Mouse (Mus musculus) kidney, embryonic 15.5 days (tissue): ENCODE measurements around the gene Mmel1. TPM values are rescaled to one million over a fixed set of nuclear protein-coding genes. Genes with fewer than 3 reads are reported as not detected.

Experiments used
- polyA plus RNA-seq: library from polyadenylated mRNA; unstranded; fragments of >200 nt; fragmentation: Nextera tagmentation; extraction: Ambion mirVana; gene quantifications from 2 replicates; pipeline ENCODE4 v1.2.1, GENCODE M21; 2015

Mmel1 gene
- polyA plus RNA-seq, 1 experiment from 2014 or later, result 0.42 TPM

Other genes starting within 250 kb of the Mmel1 start
- gene Prdm16, start 232.7 kb upstream of the Mmel1 start, polyA plus RNA-seq, result 22.0 and 22.1 TPM in 2 replicates
- gene Actrt2, start 201.7 kb upstream of the Mmel1 start, polyA plus RNA-seq, result not detected in 2 replicates
- 0.18 and 0.99 TPM in 2 replicates for gene Ttc34, start 32.1 kb upstream of the Mmel1 start, polyA plus RNA-seq
- 34.1 and 40.6 TPM in 2 replicates for gene Fam213b, start 29.6 kb downstream of the Mmel1 start, polyA plus RNA-seq
- gene Tnfrsf14, start 59.0 kb downstream of the Mmel1 start, polyA plus RNA-seq, result 1.7 TPM in 2 replicates
- gene Hes5, start 91.3 kb downstream of the Mmel1 start, polyA plus RNA-seq, result 19.6 and 20.7 TPM in 2 replicates
- 45.2 and 46.3 TPM in 2 replicates for gene Pank4, start 94.5 kb downstream of the Mmel1 start, polyA plus RNA-seq
- 2.6 TPM in 2 replicates for gene Plch2, start 187.2 kb downstream of the Mmel1 start, polyA plus RNA-seq
- gene Pex10, start 197.4 kb downstream of the Mmel1 start, polyA plus RNA-seq, result 23.2 and 24.0 TPM in 2 replicates
- 152 and 165 TPM in 2 replicates for gene Rer1, start 216.8 kb downstream of the Mmel1 start, polyA plus RNA-seq
- 5.1 and 5.3 TPM in 2 replicates for gene Morn1, start 217.0 kb downstream of the Mmel1 start, polyA plus RNA-seq